Mouse (Mus musculus): ENCODE measurements around the gene Lin52.

Lin52 gene

GRCm38 (mm10) chr12:84468701-84469100 is 17.5 kb downstream of the Lin52 start:
- no peak for DNase-seq (ENCODE audit: low spot score in 2 of 2)

GRCm38 (mm10) chr12:84478937-84479336 is 27.7 kb downstream of the Lin52 start:
- no peak for DNase-seq (ENCODE audit: low spot score in 2 of 2)

GRCm38 (mm10) chr12:84481251-84481650 is 30.0 kb downstream of the Lin52 start:
- DNase-seq (ENCODE audit: low spot score in 2 of 2) = no peak

- no peak for DNase-seq (ENCODE audit: low spot score in 2 of 2)
Observed at GRCm38 (mm10) chr12:84482778-84483585, 31.8 kb downstream of the Lin52 start.

- peak in 1 of 2 experiments; percentile 1 for DNase-seq (ENCODE audit: low spot score in 2 of 2)
Observed at GRCm38 (mm10) chr12:84487324-84488056, 36.3 kb downstream of the Lin52 start.

GRCm38 (mm10) chr12:84496795-84497194 is 45.6 kb downstream of the Lin52 start:
- no peak for DNase-seq (ENCODE audit: low spot score in 2 of 2)

GRCm38 (mm10) chr12:84500528-84501263 is 49.5 kb downstream of the Lin52 start:
- no peak for DNase-seq (ENCODE audit: low spot score in 2 of 2)

- DNase-seq (ENCODE audit: low spot score in 2 of 2) = no peak
Observed at GRCm38 (mm10) chr12:84501278-84501677, 50.1 kb downstream of the Lin52 start.

- DNase-seq (ENCODE audit: low spot score in 2 of 2) = no peak
Observed at GRCm38 (mm10) chr12:84506856-84507255, 55.6 kb downstream of the Lin52 start.

- DNase-seq (ENCODE audit: low spot score in 2 of 2) = no peak
Observed at GRCm38 (mm10) chr12:84512016-84512415, 60.8 kb downstream of the Lin52 start.

GRCm38 (mm10) chr12:84515486-84515885 is 64.3 kb downstream of the Lin52 start:
- DNase-seq (ENCODE audit: low spot score in 2 of 2) = no peak

- no peak for DNase-seq (ENCODE audit: low spot score in 2 of 2)
Observed at GRCm38 (mm10) chr12:84516642-84517041, 65.4 kb downstream of the Lin52 start.

GRCm38 (mm10) chr12:84518018-84518417 is 66.8 kb downstream of the Lin52 start:
- no peak for DNase-seq (ENCODE audit: low spot score in 2 of 2)

GRCm38 (mm10) chr12:84523728-84524127 is 72.5 kb downstream of the Lin52 start:
- DNase-seq (ENCODE audit: low spot score in 2 of 2) = no peak

- no peak for DNase-seq (ENCODE audit: low spot score in 2 of 2)
Observed at GRCm38 (mm10) chr12:84524147-84525050, 73.2 kb downstream of the Lin52 start.

- DNase-seq (ENCODE audit: low spot score in 2 of 2) = no peak
Observed at GRCm38 (mm10) chr12:84525422-84525821, 74.2 kb downstream of the Lin52 start.

GRCm38 (mm10) chr12:84530426-84530825 is 79.2 kb downstream of the Lin52 start:
- no peak for DNase-seq (ENCODE audit: low spot score in 2 of 2)

GRCm38 (mm10) chr12:84531906-84532829 is 80.9 kb downstream of the Lin52 start:
- no peak for DNase-seq (ENCODE audit: low spot score in 2 of 2)

GRCm38 (mm10) chr12:84532830-84533199 is 81.6 kb downstream of the Lin52 start:
- DNase-seq (ENCODE audit: low spot score in 2 of 2) = no peak
